Mouse (Mus musculus) midbrain, postnatal 0 days (tissue): ENCODE measurements around the gene Mier3. TPM values are rescaled to one million over a fixed set of nuclear protein-coding genes. Genes with fewer than 3 reads are reported as not detected.

ENCODE experiments used
- ATAC-seq: fragments of 200-750 bp; cut with Nextera tagmentation; 2 replicates; pipeline ENCODE4 v1.8.0; 2017; ENCODE audit warnings: moderate number of reproducible peaks, mild to moderate bottlenecking, moderate TSS enrichment, moderate library complexity; ENCODE audit not compliant: low FRiP score
- DNase-seq: peaks from one replicate; pipeline ENCODE4 v3.0.0-alpha.2; 2015; ENCODE audit warnings: low spot score
- H3K27ac ChIP-seq: fragments of 300-500 bp; sonication (generic); 2 replicates; pipeline ENCODE4 v1.5.1; 2014; ENCODE audit warnings: low read depth, mild to moderate bottlenecking, low read length, mixed read lengths
- H3K27me3 ChIP-seq: fragments of 300-500 bp; sonication (generic); 2 replicates; pipeline ENCODE4 v1.6.1; 2014; ENCODE audit warnings: low read length, control low read depth, mixed read lengths; ENCODE audit not compliant: insufficient read depth
- H3K36me3 ChIP-seq: fragments of 300-500 bp; sonication (generic); 2 replicates; pipeline ENCODE4 v1.6.1; 2014; ENCODE audit warnings: low read length, control low read depth, mixed read lengths; ENCODE audit not compliant: insufficient read depth
- H3K4me1 ChIP-seq: fragments of 300-500 bp; sonication (generic); 2 replicates; pipeline ENCODE4 v1.6.1; 2014; ENCODE audit warnings: mild to moderate bottlenecking, control low read depth, antibody characterized with exemption, low read length, mixed read lengths; ENCODE audit not compliant: insufficient read depth
- H3K4me2 ChIP-seq: fragments of 300-500 bp; sonication (generic); 2 replicates; pipeline ENCODE4 v1.6.1; 2014; ENCODE audit warnings: low read depth, mild to moderate bottlenecking, low read length, mixed read lengths; ENCODE audit not compliant: poor library complexity, severe bottlenecking
- H3K4me3 ChIP-seq: fragments of 300-500 bp; sonication (generic); 2 replicates; pipeline ENCODE4 v1.5.1; 2014; ENCODE audit warnings: low read depth, mild to moderate bottlenecking, low read length, moderate library complexity
- H3K9ac ChIP-seq: fragments of 300-500 bp; sonication (generic); replicated peaks from 2 replicates; pipeline ENCODE4 v1.6.1; 2014; ENCODE audit warnings: mild to moderate bottlenecking, low read length, moderate library complexity, mixed read lengths; ENCODE audit not compliant: poor library complexity, severe bottlenecking
- H3K9me3 ChIP-seq: fragments of 300-500 bp; sonication (generic); 2 replicates; pipeline ENCODE4 v1.6.1; 2016; ENCODE audit warnings: low read length, control low read depth
- CTCF ChIP-seq: IDR thresholded peaks from 2 replicates; pipeline ENCODE4 v1.5.1; 2016; ENCODE audit warnings: antibody characterized with exemption, mild to moderate bottlenecking
- WGBS: fragments of 180-500 bp; shearing (Covaris S2); extraction: QIAGEN DNeasy Blood & Tissue Kit; methylation state at CpG from one replicate; pipeline ENCODE4 v1.1.7; 2014; 5-methylcytosine and 5-hydroxymethylcytosine counted together
- polyA plus RNA-seq: library from polyadenylated mRNA; unstranded; fragments of >200 nt; fragmentation: Nextera tagmentation; extraction: Ambion mirVana; gene quantifications from 2 replicates; pipeline ENCODE4 v1.2.1, GENCODE M21; 2015
- total RNA-seq: library from RNA; depleted of rRNA; stranded (reverse); fragments of >200 nt; gene quantifications from 2 replicates; pipeline ENCODE4 v1.2.3, GENCODE M21; 2014

Gene Mier3
- total and polyA plus RNA-seq, 2 experiments from 2014 or later: 14.6 to 29.2 TPM

DNA sequence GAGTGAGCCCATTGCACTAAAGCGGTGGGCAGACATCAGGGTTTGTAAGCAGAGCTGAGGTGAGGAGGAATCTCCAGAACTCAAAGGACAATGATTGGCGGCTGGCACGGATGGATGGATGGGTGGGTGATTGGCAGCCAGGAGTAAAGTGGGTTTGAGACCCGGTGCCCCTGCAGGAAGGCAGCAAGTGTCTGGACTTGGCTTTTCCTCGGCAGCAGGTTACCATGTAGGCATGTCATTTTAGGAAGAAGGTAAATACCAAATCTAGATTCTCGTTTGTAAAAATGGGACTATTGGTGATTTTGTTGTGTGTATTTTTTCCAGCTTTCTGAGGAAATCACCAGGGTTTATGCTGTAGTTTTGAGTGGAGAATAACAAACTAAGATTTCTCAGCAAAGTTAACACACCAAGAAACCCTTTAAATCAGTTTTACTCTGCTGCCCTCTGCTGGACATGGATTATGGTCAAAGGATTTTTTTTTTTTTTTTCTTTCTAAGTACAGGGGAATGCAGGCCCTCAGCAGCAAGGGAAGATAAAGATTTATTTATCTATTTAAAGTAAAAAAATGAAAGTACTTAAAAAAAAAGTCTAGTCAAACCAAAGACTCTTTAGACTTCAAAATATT is 61.3 kb downstream of the Mier3 start:
- Histone ChIP-seq H3K27ac (no peak overlapping the region), H3K9me3 (no peaks in the 10 kb centered on the region), H3K36me3 (no peaks in the 10 kb centered on the region), H3K9ac (no peak overlapping the region), H3K4me2 (no peak overlapping the region), H3K4me1 (no peaks in the 10 kb centered on the region), H3K27me3 (no peaks in the 10 kb centered on the region), H3K4me3 (no peak overlapping the region)
- peak; percentile 85 for TF ChIP-seq CTCF
- peak; percentile 85 for DNase-seq
- WGBS: 57% methylated on average over 6 of the region's 6 CpGs
- ATAC-seq: no peak

DNA sequence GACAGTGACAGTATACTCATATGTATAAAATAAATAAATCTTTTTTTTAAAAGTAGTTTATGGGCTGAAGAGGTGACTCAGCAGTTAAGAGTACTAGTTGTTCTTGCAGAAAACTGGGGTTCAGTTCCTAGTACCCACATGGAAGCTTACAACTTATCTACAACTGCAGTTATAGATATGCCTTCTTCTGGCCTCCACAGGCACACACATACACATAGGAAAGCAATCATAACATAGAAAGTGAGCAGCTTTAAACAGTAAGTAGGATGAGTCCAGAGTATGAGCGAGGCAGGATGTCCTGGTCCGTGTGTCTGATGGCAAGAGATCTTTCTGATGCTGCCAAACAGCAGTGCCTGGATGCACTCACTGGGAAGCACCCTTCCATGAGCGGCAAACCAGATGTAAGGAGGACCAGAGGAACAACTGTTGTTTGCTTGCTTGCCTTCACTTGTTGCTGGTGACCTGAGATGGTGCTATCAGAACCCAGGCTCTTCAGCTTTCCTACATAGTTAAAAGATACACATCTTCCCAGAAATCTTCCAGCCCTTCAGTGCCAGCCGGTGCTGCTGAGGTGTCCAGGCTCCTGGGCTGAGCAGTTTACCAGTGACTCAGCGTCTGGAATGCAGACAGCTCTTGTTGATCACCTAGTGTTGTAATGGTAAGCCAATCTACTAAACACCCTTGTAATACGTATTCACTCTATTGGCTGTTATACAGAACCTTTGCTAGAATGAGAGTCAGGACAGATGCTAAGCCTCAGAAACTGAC is 63.6 kb downstream of the Mier3 start:
- WGBS: 85% methylated on average over 6 of the region's 6 CpGs
- TF ChIP-seq CTCF: no peak
- Histone ChIP-seq H3K4me2 (no peak overlapping the region), H3K9ac (no peak overlapping the region), H3K27ac (no peak overlapping the region), H3K4me3 (no peak overlapping the region), H3K27me3 (no peaks in the 10 kb centered on the region), H3K4me1 (no peaks in the 10 kb centered on the region), H3K9me3 (no peaks in the 10 kb centered on the region), H3K36me3 (peaks cover 11% of the 10 kb centered on the region)
- no peak for ATAC-seq
- DNase-seq: no peak

DNA sequence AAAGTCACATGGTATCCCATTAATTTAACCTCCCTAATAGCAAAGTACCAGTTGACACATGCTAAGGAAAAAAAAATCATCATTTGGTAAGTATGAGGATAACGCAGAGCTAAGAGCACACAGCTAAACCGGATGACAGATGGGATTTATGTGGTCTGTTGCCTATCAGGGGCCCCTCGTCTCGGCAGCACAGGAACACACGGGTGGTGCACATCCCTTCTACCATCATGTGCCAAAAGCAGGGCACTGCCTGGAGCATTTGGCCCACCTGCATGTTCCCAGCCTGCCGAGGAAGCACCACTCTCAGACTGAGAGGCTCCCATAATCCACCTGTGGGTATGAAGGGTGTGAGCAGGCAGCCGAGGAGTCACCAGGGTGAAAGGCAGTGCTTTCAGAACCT is 64.4 kb downstream of the Mier3 start:
- Histone ChIP-seq H3K4me1 (no peaks in the 10 kb centered on the region), H3K36me3 (peaks cover 18% of the 10 kb centered on the region), H3K27me3 (no peaks in the 10 kb centered on the region), H3K4me3 (no peak overlapping the region), H3K4me2 (no peak overlapping the region), H3K9me3 (no peaks in the 10 kb centered on the region), H3K27ac (no peak overlapping the region), H3K9ac (no peak overlapping the region)
- 85% methylated on average over 7 of the region's 7 CpGs for WGBS
- no peak for ATAC-seq
- no peak for TF ChIP-seq CTCF
- peak; percentile 23 for DNase-seq

DNA sequence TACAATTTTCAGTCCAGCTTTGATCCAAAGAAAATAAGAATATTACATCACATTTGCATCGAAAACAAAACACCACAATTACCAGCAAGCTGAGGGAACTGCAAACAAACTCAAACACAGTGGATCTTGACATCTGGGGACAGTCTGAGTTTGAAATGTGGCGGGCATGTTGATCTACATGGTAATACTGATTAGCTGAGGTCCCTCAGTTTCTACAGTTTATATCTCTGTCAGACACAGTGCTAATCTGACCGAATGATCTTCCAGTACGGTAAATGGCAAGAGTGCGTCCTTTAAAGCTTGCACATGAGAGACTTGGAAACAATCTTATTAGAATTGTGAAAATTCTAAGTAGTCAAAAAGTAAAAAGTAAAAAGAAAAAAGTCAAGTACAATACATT is 66.1 kb downstream of the Mier3 start:
- Histone ChIP-seq H3K4me1 (no peaks in the 10 kb centered on the region), H3K9ac (no peak overlapping the region), H3K9me3 (no peaks in the 10 kb centered on the region), H3K36me3 (peaks cover 27% of the 10 kb centered on the region), H3K4me2 (no peak overlapping the region), H3K27me3 (no peaks in the 10 kb centered on the region), H3K27ac (no peak overlapping the region), H3K4me3 (no peak overlapping the region)
- no peak for TF ChIP-seq CTCF
- 94% methylated on average over 5 of the region's 5 CpGs for WGBS
- DNase-seq: no peak
- no peak for ATAC-seq

DNA sequence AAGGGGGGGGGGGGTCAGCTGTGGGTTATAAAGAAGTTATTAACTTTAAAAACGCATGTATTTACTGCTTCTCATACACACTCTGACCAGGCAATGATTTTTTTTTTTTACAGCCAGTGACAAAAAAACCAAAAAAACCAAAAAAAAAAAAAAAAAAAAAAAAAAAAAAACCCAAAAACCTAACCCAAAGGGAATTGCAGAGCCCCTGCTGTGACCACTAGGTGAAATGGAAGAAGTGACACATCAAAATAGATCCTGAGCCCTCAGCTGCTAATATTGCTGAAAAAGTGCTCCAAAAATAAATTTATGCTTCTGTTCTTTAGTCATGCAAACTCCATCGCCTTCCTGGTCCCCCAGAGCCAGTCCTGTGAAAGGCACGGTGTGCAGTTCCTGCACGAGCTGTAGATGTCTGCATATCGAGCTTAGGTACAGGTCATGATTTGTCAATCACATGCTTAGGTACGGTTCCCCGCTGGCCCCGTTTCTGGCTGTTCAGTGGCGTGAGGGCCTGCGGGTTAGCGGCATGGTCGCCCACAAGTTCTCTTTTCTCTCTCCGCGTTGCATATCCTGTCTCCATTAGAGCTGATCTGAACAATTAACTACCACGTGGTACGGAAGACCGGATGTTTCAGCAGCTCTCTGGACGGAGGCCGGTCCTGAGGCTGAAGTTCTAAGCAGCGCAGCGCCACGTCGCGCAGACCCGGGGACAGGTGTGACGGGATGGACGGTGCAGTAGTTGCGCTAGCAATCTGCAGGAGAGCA is 67.7 kb downstream of the Mier3 start:
- Histone ChIP-seq H3K9me3 (no peaks in the 10 kb centered on the region), H3K4me3 (no peak overlapping the region), H3K27ac (no peak overlapping the region), H3K27me3 (no peaks in the 10 kb centered on the region), H3K4me1 (no peaks in the 10 kb centered on the region), H3K9ac (no peak overlapping the region), H3K36me3 (peaks cover 35% of the 10 kb centered on the region), H3K4me2 (no peak overlapping the region)
- no peak for ATAC-seq
- TF ChIP-seq CTCF: no peak
- no peak for DNase-seq
- 95% methylated on average over 28 of the region's 28 CpGs for WGBS

DNA sequence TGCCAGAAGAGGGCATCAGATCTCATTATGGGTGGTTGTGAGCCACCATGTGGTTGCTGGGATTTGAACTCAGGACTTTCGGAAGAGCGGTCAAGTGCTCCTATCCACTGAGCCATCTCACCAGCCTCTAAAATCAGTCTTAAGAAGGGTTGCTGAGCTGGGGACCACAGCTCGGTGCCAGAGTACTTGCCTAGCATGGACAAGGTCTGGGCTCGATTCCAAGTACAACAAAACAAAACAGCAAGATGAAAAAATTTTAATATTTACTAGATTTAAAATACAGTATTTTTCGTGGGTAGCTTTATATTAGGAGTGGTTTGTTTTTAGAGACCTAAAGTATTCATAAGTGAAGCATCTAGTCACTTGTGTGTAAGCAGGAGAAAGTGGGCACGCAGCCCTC is 72.5 kb downstream of the Mier3 start:
- Histone ChIP-seq H3K4me3 (no peak overlapping the region), H3K27ac (no peak overlapping the region), H3K36me3 (peaks cover 75% of the 10 kb centered on the region), H3K4me1 (no peaks in the 10 kb centered on the region), H3K4me2 (no peak overlapping the region), H3K9me3 (no peaks in the 10 kb centered on the region), H3K27me3 (no peaks in the 10 kb centered on the region), H3K9ac (no peak overlapping the region)
- DNase-seq: no peak
- TF ChIP-seq CTCF: no peak
- no peak for ATAC-seq
- WGBS: 96% methylated on average over 6 of the region's 6 CpGs
